Mouse (Mus musculus) megakaryocyte progenitor cell, adult 5-6 weeks (primary cell): ENCODE data around the gene Smarcd1. TPM values are rescaled to one million over a fixed set of nuclear protein-coding genes. Genes with fewer than 3 reads are reported as not detected.

Experiments
- ATAC-seq: replicated peaks from 2 replicates; pipeline ENCODE4 v1.8.0; 2016; ENCODE audit warnings: mild to moderate bottlenecking, moderate TSS enrichment, inconsistent platforms; ENCODE audit not compliant: poor library complexity
- total RNA-seq, 2 experiments: library from RNA; stranded (forward) in 1 of 2; stranded (reverse) in 1 of 2; fragments of 157-497, 149-512 nt in 1 of 2; fragments of 200-1000 nt in 1 of 2; gene quantifications; 2 replicates each; pipeline versions ENCODE4 v1.2.3 to v1.2.4; 2015 to 2017

Gene Smarcd1
- total RNA-seq (2015) (22.8 and 24.1 TPM in 2 replicates), total RNA-seq (2017) (11.6 and 17.3 TPM in 2 replicates)

DNA sequence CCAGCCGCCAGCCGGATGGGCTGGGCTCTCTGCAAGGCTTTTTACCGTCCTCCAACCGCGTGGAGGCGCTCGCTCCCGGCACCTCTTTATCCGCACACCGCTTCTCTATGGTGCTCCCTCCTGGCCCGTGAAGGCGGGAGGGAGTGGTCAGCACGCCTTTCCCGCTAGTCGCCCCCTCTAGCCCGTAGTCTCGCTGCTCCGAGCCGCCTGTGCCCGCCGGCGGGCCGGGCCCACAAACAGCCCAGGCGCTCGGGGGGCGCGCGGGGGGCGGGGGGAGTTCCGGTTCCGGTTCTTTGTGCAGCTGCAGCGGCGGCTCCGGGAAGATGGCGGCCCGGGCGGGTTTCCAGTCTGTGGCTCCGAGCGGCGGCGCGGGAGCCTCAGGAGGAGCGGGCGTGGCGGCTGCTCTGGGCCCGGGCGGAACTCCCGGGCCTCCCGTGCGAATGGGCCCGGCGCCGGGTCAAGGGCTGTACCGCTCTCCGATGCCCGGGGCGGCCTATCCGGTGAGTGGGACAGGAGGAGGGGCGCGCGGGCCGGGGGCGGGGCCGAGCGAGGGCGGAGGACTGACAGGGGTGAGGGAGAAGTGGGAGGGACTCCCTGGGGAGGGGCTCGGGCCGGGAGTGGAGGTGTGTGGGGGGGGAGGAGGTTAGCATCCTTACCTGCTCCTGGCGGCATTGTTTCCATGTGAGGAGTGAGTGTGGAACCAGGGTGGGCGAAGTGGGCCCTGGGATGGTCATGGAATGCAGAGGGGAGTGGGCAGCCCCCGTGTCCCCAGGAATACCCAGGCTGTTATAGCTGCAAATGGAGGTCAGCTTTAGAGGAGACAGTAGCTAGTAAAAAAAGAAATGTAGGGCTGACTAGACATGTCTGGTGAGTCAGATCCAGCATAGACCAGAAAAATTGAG lies at the start of gene Smarcd1:
TSS of gene Smarcd1 (plus strand) at position 131 of the 902 bp plus-strand sequence.
- ATAC-seq: peak; percentile 95

DNA sequence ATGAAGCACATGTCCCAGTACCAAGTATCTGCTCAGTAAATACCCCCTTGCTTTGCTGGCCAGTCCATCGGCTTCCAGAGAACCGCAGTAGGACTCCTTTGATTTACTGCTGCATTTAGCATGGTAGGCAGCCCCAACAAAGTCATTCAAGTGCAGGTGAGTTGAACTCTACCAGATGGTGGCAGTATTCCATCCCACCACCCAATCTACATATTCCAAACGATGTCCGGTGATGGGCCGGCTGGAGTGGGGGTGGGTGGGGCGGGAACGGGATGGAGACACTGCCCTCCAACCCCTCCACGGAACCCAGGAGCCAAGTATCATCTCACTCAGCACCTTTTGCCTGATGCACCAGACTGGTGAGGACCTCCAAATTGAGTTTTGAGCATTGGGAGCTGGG lies 48.6 kb upstream of the Smarcd1 start:
- no peak for ATAC-seq

DNA sequence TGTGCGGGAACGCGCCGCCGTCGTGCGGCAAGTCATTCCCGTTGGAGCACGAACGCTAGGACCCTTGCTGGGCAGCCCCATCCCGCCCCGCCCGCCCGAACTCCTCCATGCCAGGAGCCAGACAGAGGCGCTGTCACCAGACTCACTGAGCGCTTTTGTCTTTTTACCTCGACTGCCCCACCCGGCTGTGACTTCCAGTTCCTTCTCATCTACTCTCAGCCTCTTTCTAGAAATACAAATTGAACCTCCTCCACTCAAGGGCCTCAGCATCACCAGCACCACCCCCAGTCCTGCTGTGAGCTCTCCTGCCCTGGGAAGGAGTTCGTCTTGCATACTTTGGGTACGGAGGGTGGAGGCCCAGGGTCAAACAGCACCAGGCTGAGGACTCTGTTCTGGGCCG lies 48.1 kb upstream of the Smarcd1 start:
- no peak for ATAC-seq

DNA sequence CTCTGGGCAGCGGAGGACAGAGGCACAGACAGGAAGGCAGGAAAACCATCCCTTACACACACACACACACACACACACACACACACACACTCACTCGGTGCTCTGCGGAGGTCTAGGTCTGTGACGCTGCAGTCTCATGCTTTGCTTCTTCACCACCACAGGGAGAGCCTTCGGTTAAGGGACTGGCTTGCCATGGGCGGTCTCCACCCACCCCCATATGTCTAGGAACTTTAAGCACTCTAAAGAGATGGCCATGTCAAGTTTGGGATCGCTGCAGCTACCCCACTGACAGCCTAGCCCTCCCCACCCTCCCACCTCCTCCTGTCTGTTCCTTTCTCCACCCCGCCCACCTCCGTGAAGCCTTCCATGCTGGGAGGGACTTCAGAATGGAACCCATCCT lies 46.0 kb upstream of the Smarcd1 start:
- no peak for ATAC-seq

DNA sequence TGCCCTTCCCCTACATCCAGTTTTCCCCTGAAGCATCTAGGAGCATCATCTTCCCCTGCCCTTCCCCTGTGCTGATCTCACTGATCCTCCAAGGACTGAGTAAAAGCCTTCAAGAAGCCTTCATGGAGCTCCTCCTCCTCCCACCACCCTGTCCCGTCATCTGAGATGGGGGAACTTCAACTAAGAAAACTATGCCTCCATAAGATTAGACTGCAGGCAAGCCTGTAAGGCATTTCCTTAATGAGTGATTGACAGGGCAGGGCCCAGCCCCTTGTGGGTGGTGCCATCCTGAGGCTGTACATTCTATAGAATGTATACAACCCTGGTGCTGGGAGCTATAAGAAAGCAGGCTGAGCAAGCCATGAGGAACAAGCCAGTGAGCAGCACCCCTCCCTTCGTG lies 43.5 kb upstream of the Smarcd1 start:
- ATAC-seq: peak; percentile 53; the same call in 1 of the 2 replicates

DNA sequence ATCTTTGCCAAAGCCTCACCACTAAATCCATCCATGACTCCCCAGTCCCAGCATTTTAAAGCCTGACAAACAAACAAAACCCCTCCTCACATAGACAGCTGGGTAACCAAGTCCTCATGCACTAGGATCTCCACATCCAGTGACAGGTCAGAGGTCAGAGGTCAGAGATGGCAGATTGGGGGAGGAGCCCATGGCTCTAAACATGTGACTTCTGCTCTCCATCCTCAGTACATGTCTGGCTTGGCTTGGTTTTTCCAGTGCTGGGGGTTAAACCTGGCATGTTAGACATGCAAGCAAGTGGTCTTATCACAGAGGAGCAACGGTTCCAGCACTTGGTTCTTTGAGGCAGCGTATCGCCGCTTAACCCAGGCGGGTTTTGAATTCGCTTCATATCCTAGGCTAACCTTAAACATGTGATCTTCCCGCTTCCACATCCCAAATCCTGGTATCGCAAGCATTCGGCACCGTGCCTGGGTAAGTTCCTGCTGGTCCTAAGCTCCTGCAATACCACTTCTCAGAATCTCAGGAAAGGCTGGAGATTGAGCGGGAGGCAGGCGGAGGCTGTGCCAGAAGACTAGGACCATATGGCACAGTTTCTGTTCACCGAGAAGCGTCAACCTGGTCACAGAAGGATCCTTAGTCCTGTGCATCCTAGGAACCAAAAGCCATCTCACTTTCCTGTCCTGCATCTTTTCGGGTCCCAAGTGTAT lies 40.7 kb upstream of the Smarcd1 start:
- no peak for ATAC-seq

DNA sequence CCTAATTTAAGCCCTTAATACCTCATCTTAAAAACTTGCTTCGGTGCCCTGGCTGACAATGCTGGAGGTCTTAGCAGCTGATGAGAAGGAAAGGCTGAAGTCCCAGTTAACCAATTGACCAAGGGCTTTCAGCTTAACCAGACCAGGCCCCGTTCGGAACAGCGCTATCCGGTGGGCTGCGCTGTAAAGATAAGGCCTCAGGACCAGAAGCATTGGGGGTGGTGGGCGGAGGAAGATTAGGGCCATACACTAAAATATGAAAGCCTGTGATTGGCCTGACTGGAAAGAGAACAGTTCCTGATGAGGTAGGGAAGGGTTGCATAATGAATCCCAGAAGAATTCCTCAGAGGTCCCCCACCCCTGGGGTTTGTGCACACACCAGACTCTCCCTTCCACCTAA lies 39.6 kb upstream of the Smarcd1 start:
- ATAC-seq: no peak

DNA sequence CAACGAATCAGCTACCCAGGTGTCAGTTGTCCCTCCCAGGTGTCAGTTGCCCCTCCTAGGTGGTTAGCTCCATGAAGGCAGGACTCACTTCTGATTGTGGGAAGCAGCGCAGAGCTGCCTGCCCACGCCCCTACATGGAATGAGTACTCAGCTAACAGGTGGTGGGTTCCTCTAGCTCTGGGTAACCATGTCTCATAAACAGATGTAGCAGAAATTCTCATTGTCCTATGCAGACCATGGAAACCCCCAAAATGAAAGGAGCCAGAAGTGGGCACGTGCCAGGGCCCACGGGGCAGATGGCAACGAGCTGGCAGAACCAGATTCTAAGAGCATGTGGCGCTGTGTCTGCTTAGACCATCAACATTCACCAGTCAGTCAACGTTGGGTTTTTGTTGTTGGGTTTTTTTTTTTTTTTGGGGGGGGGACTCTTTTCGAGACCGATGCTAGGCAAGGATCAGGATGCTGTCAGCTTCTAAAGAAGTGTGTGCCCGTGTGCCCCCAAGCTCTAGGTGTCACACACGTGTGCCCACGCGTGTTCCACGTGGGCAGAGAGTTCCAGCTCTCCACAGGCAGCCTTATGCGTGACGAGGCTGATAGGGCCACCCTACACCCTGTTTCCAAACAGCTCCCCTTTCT lies 37.8 kb upstream of the Smarcd1 start:
- ATAC-seq: no peak

DNA sequence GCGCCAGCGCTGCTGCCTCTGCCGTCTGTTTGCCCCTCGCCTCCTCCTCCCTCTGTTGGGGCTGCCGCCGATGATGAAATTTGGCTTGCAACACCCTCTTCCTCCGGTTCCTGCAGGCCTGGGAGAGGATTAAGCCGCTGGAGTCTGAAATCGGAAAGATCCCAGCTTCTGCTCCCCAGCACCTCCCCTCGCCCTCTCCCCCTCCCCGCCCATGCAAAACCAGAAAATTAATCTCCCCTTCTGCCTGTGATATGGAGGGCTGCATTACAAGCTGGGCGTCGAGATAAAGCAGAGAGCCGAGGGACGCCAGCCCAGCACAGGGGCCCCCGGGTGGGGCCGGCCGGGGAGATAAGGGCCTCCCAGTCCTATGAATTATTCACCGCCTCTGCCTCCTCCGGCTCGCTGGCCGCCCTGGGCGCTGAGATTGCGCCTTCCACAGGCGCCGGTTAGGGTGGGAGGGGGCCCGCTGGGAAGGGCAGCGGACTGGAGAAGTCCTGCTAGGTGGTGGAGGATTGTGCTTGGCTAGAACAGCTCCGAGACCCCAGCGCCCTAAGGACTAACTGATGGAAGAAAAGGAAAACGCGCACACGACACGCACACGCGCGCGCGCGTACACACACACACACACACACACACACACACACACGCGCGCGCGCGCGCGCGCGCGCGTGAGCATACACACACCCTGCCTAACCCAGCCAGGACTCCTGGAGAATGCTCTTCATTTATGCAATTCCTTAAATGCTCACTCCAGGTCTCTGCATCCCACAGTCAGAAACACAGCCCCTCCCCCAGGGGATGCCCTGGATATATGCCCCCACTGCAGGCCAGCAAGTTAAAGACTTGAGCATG lies 37.1 kb upstream of the Smarcd1 start:
- ATAC-seq: peak; percentile 82

DNA sequence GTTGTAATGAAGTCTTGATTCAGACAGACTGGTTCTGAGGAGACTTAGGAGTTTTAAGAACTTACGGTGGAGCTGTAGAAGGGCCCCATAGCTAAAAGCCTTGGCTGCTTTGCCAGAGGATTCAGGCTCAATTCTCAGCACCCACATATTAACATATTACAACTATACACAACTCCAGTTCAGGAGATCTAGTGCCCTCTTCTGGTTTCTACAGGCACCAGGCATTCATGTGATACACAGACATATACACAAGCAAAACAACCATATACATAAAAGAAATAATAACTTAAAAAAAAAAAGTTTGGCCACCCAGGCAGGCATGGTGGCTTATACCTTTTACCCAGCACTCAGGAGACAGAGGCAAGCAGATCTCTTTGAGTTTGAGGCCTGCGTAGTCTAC lies 34.4 kb upstream of the Smarcd1 start:
- no peak for ATAC-seq

DNA sequence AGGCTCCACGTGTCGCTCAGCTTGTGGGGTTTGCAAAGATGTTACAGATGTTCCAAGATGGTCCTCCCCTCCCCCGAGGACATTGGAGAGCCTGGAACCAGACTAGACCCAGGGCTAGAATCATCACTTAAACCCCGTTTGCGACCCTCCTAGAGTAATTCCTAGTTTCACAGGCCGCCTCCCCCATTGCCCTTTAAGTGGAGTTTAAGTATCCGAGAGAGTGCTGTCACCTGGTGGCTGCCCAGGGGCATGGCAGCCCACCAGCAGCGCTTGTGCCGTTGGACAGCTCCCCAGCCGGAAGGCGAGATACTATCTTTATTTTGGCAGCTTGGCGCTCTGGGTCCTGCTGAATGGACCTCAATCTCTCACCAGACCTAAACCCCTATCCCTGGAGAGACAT lies 33.0 kb upstream of the Smarcd1 start:
- peak; percentile 66 for ATAC-seq

DNA sequence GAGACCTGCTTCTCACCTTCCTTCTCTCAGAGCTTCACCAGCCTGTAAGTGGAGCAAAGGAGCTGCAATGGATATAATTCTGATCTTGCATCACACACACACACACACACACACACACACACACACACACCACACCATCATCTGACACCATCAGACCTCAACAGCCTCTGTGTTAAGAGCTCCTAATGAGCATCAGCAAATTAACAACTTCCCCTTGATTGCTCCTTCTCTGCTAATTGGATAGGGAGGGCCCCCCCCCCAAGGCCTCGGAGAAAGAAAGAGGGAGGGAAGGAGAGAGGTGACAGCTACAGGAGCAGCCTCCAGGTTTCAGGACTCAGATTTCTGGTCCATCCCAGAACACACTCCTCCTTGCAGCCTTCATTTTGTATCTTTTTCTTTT lies 32.5 kb upstream of the Smarcd1 start:
- ATAC-seq: no peak

DNA sequence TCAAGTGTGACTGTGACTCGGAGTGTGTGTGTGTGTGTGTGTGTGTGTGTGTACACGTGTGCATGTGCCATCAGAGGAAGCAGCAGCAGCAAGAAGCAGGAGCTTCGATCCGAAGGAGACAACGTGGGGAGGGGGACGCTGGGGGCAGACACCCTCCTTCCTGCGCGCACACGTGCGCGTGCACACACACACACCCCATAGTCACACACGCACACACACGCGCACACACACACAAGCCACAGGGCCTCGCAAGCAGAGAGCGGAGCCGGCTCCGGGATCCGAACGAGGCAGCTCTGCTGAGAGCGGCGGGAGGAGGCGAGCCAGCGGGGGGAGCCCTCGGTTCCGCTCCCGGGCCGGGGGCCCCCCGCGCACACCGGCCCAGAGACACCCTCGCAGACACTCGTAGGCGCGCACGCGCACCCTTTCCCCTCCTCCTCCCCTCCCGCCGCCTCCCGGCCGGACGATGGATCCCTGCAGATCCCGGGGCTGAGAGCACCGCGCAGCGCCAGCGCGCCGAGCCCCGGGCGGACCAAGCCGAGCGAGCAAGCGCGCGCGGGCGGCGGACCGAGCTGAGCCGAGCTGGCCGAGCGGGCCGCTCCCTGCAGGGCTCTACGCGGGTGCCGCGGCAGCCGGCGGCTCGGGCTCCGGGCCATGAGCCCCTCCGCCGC lies 31.6 kb upstream of the Smarcd1 start, which contains the start of gene Asic1:
TSS of gene Asic1 (plus strand) at position 215 of the 668 bp plus-strand sequence.
- no peak for ATAC-seq

DNA sequence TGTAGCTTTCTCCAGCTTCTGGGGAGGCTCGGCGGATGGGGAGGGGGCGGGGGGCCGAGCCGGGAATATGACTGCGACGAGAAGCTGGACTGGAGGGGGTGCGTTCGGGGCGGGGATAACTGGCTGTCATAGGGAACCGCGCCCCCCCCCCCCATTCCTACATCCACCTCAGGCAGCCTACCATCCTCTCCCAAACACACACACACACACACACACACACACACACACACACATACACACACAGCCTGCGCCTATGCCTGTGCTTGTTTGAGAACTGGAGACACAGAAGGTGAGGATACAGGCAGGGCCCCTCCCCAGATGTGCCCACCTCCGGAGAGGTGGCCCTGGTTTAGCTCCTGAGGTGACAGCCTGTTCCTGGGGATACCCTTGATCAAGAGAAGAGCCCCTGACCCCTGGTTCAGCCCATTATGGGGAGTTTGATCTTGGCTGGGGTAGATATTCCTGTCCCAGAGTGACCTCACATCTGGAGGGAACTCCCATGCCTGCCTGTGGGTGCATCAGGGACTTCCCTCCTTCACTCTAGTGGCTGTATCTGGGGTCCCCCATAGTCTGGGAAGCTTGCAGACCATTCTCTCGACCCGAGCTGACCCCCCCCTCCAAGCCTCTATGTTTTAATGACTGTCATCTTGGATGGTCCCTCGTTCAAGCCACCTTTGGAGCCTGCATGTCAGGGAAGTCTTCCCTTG lies 30.8 kb upstream of the Smarcd1 start:
- ATAC-seq: no peak

DNA sequence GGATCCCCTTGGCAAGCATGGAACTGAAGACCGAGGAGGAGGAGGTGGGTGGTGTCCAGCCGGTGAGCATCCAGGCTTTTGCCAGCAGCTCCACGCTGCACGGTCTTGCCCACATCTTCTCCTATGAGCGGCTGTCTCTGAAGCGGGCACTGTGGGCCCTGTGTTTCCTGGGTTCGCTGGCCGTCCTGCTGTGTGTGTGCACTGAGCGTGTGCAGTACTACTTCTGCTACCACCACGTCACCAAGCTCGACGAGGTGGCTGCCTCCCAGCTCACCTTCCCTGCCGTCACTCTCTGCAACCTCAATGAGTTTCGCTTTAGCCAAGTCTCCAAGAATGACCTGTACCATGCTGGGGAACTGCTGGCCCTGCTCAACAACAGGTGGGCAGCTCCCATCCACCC lies 30.1 kb upstream of the Smarcd1 start:
- no peak for ATAC-seq

DNA sequence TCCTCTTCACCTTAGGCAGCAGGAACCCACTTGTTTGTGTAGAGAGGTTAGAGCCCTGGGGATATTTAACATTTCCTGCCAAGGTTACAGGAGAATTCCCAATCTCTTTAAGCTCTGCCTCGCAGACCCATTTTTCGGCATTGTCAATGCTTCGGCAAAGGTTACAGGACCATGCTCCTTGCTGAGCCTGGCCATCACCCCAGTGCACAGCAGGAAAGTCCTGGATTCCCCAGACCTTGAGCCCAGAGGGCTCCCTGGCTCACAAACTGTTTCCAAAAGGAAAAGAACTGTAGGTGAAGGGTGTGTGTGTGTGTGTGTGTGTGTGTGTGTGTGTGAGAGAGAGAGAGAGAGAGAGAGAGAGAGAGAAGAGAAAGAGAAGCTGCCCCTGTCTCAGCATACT lies 27.1 kb upstream of the Smarcd1 start:
- no peak for ATAC-seq

DNA sequence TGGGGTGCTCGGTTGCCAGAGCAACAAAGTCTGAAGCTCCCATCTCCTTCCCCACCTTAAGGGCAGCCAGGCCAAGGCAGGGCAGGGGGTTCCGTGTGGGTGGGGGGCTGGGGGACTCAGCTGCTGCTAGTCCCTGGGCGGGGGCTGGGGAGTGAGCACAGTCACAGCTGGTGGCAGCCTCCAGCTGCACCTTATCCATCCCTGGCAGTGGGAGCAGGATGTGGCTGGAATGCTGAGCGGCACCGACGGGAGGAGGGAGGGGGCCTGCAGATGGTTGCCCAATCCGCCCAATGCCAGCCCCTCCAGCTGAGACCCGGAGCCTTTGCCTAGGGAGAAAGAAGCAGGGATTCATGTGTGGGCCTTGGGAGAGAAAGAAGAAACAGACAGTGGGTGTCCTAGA lies 24.8 kb upstream of the Smarcd1 start:
- no peak for ATAC-seq

DNA sequence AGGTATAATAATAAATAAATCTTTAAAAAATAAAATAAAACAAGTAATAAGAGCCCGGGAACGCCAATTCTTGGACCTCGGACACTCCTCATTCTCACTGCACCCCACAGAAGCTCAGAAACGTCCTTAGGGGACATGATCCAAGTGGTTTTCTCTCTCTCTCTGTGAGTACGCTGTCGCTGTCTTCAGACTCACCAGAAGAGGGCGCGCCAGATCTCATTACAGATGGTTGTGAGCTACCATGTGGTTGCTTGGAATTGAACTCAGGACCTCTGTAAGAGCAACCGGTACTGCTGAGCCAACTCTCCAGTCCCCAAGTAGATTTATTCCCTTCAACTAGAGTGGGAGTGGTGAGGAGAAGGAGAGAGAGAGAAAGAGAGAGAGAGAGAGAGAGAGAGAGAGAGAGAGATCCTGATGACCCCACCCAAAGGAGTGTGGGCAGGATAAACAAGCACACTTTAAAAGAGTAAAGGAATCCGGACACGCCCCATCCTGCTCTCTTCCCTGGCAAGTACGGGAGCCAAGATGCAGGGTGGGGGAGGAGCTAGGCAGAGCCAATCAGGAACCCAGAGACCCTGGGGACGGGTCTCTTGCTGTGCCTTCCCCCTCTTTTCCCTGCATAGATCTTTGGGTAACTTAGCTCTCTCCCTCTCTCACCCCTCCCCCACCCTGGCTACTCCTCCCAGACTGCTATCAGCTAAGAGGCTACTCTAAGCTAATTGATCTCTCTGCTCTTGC lies 23.7 kb upstream of the Smarcd1 start:
- ATAC-seq: 0 out of 2 replicates have a peak, but pooled peaks have one; percentile 26

DNA sequence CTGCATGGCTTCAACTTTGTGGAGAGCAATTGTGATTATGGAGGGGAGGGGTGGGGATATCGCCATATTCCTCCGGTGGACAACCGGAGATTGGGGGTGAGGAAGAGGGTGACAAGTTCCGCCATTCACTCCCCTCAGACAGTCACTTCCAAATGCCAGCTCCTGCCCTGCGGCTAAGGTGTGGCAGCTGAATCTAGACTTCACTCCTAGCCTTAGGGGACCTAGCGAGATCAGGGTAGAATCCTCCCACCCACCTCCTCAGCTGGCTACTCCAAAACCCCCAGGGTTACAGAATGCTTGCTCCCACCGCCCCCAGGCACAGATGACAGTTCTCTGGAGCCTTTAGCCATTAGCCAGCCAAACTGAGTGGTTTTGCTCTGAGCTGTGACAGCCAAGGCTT lies 22.9 kb upstream of the Smarcd1 start:
- no peak for ATAC-seq
